Mouse (Mus musculus) heart, adult 11 months (tissue): Measurements from ENCODE around the gene Ets1.
A peak's percentile ranks its signal among the peaks of the same experiment; 100 is the strongest.

Source experiments
- DNase-seq: peaks from one replicate; pipeline ENCODE4 v3.0.0; 2022

Gene Ets1

DNA sequence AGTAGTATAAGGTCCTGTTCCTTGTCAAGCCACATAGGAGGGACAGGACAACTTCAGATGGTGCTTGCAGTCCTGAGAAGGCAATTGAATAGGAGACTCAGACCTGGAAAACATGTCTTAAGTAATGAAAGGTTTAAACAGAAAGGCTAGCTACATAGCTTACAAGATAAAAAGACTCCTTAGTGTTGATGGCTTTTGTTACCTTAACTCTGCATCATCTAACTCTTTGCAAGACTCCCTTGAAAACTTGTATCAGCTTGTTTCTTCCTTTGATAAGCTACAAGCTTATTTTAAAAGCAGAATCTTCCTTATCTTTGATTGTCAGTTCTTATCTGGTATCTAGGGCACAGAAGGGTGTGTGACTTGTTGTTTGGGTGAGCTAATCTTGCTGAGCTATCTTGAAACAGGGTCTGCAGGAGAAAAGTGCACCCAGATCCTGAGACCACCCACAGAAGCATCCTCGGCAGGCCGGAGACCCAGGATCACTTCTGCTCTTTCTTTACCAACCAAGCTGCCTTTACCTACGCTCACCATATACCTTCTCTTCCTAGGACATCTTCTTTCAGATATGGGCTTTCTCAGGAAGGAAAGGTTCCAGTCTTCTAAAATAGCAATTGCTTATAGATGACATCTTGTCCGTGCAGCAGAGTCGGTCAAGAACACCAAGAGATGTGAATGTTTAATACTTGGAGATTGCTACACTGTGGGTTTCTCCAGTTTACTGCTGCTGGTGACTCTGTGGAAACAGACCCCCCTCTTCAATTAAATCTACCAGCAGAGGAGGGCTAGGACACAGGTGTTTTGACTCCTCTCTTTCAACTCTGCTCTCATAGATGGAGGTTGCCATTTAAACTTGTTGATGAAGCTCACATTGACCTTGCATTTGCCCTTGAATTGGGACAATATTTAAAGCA lies 19.2 kb upstream of the Ets1 start:
- peak; percentile 67 for DNase-seq

DNA sequence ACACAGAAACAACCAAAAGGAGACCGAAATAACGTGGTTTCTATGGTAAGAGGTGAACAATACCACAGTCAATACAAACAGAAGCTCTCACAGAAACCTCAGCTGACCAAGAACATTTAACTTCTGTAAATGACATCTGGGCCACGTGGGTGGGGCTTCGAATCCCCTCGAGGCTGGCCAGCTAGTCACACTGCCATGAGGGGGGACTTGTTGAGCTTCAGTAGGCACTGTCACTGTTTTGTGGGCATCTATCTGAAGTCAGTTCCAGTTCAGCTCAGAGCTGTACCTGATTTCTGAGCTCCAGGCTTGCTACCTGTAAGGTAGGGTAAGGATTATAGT lies 18.6 kb upstream of the Ets1 start:
- peak; percentile 88 for DNase-seq

DNA sequence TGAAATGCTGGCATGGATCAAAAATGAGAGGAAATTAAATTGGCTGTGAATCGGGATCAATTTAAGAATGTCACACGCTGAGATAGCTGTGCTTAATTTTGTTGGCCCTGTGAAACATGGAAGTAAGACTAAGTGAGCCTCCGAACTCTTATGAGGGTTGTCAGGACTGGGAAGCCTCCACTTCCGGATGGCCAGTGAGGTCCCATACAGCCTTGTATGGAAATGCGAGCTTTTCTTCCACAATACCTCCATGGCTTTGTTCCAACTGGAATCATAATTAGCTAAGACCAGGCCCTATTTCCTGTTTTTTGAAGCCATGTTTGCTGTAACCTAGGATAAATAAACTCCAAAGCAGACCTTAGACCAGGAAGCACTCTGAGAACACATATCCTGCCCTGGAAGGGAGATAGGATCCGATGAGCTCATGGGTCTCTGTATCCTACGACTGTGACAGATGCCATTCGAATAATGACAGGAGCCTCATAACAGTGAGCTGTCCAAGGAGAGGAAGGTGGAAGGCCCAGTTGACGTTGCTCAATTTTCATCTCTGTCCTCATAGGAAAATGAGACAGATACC lies 17.4 kb upstream of the Ets1 start:
- peak; percentile 95 for DNase-seq

DNA sequence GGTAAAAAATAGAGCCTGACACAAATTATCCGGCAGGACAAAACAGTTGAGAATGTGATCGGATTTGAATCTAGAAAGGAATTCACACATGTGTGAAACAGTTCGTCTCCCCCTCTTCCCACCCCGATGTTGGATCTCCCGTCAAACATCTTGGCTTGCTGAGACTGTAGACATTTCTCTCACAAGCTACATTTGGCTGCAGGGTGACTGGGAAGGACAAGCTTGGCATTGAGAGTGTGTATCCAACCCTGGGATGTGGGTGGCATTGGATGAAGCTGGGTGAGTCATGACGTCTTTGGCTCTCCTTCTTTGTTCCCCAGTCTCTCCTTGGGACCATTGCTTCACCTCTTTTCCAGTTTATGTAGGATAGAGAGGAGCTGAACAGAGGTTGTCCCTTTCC lies 16.4 kb upstream of the Ets1 start:
- peak; percentile 89 for DNase-seq

DNA sequence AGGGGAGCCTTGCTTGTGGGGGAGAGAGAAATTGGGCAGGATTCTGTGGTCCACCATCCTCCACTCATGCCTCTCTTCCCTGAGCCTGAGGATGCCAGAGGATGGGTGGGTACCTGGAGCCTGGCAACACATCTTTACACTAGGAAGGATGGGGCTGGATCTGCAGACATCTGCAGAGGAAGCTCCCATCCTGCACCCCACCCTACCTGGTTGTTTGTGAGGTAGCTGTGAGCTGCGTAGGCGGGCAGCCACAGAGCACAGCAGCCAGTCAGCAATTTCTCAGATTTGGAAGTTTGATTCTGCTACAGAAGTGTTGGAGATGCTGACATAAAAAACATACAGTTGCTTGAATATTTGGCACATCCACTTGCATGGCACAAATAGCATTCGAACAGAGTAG lies 15.6 kb upstream of the Ets1 start:
- peak; percentile 86 for DNase-seq

DNA sequence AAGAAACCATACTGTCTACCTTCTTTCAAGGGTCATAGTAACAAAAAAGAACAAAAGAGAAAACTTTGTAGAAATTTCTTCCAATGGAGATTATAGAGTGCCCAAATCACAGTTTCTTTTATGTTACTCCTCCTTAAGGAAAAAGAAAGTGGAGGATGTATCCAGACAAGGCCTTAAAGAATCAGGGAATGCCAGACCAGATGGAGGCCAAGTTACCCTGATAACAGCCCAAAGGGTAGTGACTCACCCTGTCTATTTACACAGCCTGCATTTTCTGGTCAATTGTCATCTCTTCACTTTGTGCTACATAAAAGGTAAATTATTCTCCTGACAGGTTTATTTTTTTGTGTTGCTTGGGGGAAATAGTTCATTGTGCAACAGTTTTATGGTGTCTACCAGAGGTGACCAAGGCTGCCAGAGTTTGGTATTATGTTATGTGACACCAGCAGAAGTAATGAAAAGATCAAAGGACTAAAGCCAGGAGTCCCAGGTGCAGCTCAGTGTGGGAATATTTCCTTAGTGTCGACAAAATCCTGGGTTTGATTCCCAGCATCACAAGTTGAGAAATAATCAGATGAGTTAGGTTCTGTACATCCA lies 6.5 kb upstream of the Ets1 start:
- no peak for DNase-seq

DNA sequence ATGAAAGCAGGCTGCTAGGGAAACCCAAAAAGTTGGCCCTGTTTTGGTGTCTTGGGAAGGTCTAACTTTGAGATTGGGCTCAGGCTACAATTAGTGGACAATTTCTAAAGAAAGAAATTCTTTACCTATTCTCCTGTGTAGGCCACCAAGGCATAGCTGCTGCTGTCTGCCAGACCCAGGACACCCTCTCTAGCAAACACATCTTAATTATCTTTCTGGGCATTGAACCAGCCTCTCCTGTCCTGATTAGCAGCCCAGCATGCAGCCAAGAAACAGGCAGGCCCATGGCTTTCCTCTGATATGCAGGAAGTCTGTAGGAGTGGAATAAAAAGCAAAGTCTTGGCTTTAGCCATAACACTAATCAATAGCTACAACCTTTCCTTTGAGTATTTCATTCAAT lies 4.7 kb upstream of the Ets1 start:
- peak; percentile 75 for DNase-seq

DNA sequence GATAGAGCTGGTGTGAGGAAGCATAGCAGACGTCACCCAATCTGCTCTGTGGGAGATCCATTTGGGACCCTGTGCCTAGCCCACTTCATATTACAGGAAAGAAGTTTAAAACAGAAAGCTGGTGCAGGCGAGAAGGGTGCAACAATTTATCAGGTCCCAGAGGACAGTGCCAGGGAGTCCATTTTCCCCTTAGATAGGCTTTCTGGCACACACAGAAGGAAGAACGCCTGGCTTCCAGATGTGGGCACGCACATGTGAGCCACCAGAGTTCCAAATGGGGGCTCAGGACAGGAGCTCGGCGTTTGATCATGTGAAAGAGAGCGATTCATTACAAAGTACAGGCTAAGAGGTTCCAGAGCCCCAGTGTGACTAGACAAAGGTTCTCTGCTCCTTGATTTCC lies 3.8 kb upstream of the Ets1 start:
- DNase-seq, result no peak

DNA sequence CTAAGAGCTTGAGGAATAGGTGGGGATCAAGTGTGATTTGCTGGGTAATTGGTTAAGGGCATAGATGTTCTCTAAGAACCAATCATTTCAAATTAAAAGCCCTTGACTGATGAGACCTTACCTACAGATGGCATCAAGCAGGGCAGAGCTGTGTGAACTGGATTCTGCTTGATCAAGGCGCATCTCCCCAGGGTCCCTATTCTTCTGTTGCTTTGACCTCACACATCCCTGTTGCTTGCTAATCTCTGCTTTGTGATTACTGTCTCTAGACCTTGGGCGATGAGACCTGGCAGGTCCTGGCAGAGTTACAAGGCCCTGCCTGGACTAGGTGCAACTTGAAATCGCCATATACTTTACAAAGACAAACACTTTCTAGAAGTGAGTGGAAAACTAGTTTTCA lies 9.0 kb downstream of the Ets1 start:
- no peak for DNase-seq

DNA sequence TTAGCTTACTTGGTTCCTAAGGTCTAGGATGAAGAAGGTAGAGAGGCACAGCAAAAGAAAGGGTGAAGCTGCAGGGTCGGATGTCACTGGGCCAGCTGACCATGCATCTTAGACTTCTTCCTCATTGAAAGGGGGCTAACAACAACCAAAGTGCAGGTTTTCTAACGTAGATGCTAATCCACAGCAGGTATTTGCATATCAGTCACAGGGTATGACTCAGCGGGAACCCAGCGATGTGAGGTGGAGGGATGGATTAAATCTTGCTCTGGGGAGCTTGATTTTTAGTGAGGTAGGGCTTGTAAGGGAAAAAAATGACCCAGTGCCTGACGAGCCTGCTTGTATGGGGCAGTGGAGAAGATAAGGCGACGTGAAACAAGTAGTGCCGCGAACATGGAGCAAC lies 9.5 kb downstream of the Ets1 start:
- DNase-seq, result no peak

DNA sequence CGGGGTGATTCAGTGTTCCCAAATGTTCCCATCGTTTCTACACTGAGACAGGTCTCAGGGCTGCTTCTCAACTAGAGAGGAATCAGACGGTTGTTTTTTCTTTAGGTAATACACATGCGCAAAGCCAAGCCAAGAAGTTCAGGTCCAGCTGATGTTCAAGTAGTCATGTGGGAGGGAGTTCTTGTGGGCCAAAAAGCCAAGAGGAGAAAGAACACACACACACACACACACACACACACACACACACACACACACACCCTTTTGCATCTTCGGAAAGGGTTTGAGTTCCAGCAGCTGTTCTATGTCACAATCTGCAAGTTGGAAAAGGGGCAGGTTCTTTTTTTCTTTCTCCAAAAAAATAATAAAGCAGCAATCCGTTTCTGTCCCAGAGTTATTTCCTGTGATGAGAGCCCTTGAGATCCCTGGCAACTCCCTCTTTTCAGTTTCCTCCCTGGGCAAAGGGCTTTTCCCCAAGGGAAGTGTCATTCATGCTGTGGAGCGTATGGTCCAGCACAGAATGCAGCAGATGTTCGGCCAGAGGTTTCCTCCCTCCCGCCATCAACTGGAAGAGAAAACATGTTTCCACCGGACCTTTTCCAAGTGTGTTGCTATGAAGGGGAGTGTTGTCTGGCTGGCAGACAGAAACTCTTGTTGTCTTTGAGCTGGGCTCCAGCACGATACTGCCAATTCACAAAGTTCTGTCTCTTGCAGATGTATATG lies 10.7 kb downstream of the Ets1 start:
- peak; percentile 99 for DNase-seq

DNA sequence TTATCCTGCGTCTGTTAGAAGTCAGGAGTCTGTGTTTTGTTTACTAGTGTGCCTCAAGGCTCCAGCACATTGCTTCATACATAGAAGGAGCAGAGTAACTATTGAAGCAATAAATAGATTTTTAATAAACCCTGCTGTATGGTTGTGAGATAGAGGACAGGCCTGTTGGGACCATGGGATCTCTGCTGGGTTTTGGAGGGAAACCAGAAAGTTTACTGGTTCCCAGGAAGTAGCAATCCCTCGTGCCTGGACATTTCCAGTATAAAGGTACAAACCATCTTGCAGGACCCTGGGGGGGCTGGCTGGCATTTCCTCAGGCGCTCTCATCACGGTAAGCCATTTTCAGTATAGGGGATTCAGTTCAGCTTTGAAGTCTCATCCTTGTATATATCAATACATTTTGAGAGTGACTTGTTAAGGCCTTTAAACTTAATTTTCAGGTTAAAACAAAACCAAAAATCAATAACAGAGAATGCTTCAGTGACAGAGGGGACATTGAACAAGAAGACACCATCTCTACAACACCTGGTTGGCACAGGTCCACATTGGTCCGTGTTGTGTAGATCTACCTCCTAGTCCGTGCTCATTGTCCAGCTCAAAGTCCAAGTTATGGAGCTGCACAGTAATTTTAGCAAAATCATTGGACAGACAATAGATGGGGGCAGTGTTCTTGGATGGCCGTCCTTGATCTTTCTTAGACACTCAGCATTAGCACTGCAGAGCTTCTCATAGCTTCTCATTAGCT lies 11.7 kb downstream of the Ets1 start:
- peak; percentile 91 for DNase-seq

DNA sequence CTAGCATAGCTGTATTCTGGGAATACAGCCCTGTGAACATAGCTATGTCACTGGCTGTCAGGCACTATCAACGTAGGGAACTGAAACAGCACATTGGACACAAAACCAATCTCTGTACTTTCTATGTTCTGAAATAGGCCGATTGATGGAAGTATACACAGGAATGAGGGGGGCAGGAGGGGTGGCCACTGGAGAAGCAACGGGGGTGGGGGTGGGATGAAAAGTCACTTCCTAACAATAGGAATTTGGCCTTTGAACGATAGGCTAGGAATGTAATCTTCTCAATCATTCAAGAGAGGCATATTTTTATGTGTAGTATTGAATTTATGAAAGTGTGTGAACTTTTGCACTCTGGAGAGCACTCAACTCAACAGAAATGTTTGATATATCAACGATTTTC lies 12.3 kb downstream of the Ets1 start:
- peak; percentile 73 for DNase-seq

DNA sequence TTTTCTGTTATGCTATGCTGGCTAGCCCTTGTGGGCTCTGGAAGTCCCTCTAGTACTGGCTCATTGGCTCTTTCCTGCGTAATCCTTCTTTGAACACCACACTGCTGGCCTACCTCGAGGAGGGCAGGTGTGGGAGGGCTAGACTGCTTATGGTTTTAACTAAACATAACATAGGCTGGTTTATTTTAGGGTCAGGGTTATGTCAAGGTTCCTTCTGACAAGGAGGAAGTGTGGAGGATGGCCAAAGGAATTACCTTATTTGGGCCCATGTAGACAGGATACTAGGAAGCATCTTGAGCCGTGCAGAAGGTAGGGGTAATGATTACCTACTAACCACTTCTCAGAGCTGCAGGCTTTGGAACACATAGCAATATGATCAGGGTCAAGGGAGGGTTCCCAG lies 14.7 kb downstream of the Ets1 start:
- DNase-seq, result peak; percentile 88

DNA sequence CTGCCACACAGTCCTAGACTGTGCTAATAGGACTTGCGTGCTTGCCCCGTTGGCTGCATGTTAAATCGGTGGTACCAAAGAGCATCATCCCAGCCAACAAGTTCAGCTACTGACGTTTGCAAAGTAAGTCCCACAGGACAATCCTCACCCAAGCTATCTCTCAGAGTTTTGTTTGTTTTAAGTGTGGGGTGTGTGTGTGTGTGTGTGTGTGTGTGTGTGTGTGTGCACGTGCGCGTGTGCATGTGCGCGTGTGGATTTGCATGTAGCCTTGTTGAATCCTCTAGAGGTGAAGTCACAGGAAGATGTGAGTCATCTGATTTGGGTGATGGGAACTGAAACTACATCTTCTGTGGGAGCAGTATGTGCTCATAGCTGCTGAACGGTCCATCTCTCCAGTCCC lies 16.1 kb downstream of the Ets1 start:
- DNase-seq, result peak; percentile 79

DNA sequence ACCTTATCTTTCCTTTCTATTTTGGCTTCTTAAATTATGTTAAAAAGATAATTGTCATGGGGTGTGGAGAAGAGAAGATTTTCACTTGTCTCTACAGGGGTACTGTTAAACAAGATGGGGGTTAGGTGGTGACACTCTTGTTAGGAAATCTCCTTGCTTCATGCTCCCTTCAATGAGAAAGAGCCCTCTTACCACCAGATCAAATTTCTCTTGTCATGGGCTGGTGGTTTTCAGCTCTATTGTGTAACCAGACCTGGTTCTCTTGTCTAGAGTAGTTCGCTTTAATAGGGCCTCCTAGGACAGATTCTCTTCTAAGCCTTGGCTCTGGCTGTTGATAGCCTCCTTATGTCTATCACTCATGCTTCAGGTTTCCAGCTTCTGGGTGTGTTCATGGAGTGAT lies 18.3 kb downstream of the Ets1 start:
- no peak for DNase-seq

DNA sequence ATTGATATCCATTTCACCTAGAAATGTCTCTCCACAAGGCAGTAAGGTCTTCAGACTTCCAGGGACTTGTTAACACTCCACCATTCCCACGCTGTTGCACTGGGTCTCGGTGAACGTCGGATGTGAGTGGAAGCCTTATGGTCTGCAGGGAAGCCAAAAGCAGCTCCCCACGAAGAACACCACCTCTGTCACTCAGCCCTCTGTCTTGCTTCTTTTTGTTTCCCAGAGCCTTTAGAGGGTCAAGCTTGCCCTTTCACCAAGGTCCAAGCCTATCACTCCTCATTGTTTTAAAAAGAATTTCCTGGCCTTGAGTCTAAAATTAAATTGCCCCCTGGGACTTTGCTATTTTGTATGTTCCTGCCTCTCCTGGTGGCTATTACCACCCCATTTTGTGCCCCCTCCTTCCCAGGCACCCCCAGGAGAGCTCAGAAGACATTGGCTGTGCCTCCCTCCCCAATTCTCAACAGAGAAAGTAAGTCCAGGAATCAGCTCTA lies 20.4 kb downstream of the Ets1 start:
- DNase-seq, result peak; percentile 94

DNA sequence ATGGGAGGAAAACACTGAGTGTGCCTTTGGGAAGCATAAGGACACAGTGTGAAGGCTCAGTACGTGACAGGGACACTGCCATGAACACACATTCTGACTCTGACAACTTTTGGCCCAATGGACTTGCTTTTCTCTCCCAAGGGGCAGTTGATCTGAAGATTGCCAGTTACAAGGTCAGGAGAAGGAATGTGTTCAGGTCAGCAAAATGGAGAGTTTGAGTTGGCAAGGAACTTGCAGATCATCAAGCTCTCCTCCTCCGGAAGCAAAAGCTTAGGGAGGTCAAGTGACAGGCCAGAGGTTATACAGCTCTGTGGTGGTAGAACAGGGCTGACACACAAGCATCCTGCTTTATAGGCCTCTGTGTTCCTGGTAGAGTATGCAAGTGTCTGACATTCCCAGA lies 21.1 kb downstream of the Ets1 start:
- peak; percentile 94 for DNase-seq

DNA sequence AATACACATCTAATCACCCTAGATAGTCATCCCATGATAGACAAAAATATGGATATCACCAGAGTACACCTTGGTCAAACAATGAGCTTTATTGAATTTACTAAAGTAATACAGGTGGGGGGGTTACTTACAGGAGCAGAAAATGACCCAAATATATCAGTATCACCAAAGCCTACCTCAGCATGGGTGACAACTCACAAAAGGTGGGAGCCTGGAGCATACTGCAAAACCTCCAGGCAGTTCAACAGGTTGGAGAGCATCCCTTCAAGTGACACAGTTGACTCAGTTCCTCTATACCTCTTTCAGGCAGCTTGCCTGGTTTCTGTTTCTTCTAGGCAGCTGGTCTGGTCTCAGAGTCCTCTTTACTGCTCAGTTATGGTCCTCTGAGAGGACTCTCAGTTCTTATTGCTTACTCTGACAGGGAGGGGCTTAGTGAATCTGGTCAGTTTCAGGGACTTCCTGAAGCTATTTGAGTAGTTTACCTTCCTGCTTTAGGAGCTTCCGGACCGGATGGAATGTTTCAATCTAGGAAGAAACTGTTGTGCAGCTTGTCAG lies 24.5 kb downstream of the Ets1 start:
- peak; percentile 70 for DNase-seq

DNA sequence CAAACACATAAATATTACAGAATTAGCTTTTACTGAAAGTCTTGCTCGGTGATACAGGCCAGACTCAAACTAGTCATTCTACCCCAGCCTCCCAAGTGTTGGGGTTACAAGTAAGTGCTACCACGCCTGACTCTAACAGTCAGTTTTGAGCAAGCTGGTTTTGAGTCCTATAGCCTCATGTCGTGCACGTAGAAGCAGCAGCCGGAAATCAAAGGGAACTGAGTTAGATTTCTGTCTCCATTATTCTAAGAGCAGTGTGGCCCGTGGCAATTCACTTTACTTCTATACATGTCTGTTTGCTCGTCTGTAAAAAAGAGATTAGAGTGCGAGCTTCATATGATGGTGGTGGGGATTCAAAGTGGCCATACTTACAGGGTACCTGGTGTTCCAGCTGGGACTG lies 25.1 kb downstream of the Ets1 start:
- no peak for DNase-seq

DNA sequence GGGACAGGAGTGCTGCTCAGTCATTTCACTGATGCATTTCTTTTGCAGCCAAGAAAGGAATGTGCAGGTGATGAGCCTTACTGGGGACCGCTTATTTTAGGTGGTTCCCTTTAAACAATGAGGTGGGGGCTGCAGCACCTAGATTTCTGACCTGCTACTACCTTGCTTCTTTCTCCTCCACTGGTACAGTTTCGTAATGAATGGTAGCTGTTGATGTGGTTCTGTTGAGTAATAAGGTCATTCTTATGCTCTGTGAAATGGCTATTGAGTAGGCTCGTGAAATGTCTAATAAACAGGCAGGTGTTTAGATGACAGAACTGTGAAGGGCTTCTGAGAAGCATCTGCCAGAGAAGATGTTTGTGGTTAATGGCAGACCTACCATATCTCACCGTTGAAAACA lies 25.5 kb downstream of the Ets1 start:
- no peak for DNase-seq
